Mouse (Mus musculus) duodenum, adult 2 months (tissue): ENCODE data around the gene Csrnp2. TPM values are rescaled to one million over a fixed set of nuclear protein-coding genes. Genes with fewer than 3 reads are reported as not detected.

ENCODE experiments used
- polyA plus RNA-seq: library from polyadenylated mRNA; depleted of rRNA; stranded (reverse); fragments of >200 nt; gene quantifications from 2 replicates; pipeline ENCODE4 v1.2.3, GENCODE M21; 2012; ENCODE audit warnings: low replicate concordance; rRNA removed

Gene Csrnp2
- 0.83 and 1.2 TPM in 2 replicates for polyA plus RNA-seq

DNA sequence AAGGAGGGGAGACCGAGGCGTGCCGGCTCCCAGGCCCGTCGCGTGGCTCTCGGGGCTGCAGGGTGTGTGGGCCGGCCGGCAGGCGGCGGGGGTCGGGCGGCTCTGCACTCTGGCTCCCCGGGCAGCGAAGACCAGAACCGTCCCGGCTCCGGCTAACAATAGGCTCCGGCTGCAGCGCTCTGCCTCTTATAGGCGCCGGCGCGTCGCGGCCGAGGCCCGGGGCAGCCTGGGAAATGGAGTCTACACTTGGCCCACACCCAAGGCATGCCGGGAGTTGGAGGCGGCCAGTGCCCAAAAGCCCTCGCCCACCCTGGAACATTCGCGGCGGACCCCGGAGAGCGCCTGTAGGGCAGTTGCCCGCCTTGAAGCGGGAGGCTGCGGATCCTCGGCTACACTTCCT, at the start of gene Csrnp2:
Csrnp2 (minus strand) TSS at position 387 of the 400 bp plus-strand sequence.

DNA sequence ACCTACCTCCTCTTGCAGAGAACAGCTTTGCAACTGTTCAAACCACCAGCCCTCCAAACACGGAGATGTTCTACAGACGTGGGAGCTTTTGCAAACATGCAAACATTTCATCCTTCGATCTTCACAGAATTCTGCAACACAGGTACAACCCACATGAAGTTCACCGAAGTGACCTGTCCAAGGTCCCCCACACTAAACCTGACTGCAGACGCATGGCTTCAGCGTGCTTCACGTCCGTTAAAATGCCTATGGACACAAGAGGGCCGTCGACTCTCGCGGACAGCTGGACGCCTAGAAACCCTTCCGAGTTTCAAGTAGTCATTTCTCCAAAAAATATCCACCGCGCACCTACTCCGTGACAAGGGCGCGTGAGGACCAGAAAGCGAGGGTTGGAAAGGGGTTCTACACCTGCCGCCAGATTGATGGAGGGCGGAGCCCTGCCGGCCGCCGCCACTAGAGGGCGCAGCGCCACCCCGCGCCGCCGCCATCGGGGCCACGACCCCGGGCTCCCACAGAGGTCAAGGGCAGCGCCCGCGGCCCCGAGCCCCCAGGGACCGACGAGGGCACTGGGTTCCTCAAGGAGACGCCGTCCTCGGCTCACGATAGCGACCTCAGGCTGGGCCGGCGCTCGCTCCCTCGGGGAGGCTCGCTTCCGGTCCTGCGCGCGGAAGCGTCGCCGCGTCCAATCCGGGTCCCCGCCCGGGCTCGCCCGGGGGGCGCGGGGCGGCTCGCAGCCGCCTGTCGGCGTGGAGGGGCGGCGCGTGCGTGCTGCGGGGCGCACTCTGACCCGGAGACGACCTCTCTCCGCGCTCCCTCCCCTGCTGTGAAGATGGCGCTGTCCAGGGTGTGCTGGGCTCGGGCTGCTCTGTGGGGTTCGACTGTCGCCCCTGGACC, 26.7 kb downstream of the Csrnp2 start, which contains the start of gene Letmd1:
Letmd1 (plus strand) TSS at position 729 of the 894 bp plus-strand sequence.

Other genes with a start within 250 kb of the Csrnp2 start
- gene Tmprss12, start 214.7 kb downstream of the Csrnp2 start, polyA plus RNA-seq, result not detected in 2 replicates
- gene Mettl7a1, start 191.3 kb downstream of the Csrnp2 start, polyA plus RNA-seq, result 15.9 and 19.0 TPM in 2 replicates
- gene Mettl7a3, start 160.6 kb downstream of the Csrnp2 start, polyA plus RNA-seq, result not detected in 2 replicates
- gene Methig1, start 142.3 kb downstream of the Csrnp2 start, polyA plus RNA-seq, result not detected in 2 replicates
- gene Mettl7a2, start 142.3 kb downstream of the Csrnp2 start, polyA plus RNA-seq, result not detected in 2 replicates
- gene Higd1c, start 130.9 kb downstream of the Csrnp2 start, polyA plus RNA-seq, result not detected in 2 replicates
- gene Gm5475, start 73.3 kb downstream of the Csrnp2 start, polyA plus RNA-seq, result 0.15 and 0.36 TPM in 2 replicates
- gene Slc11a2, start 70.4 kb downstream of the Csrnp2 start, polyA plus RNA-seq, result 44.9 and 232 TPM in 2 replicates
- gene Letmd1, start 26.5 kb downstream of the Csrnp2 start, polyA plus RNA-seq, result 26.7 and 30.6 TPM in 2 replicates
- 3.0 and 5.2 TPM in 2 replicates for gene Tfcp2, start 56.5 kb upstream of the Csrnp2 start, polyA plus RNA-seq
- 5.4 and 7.8 TPM in 2 replicates for gene Pou6f1, start 104.5 kb upstream of the Csrnp2 start, polyA plus RNA-seq
- gene Dazap2, start 119.9 kb upstream of the Csrnp2 start, polyA plus RNA-seq, result 673 and 965 TPM in 2 replicates
- gene Smagp, start 141.5 kb upstream of the Csrnp2 start, polyA plus RNA-seq, result 211 and 673 TPM in 2 replicates
- gene Bin2, start 174.1 kb upstream of the Csrnp2 start, polyA plus RNA-seq, result 4.1 and 7.8 TPM in 2 replicates
- gene Cela1, start 192.4 kb upstream of the Csrnp2 start, polyA plus RNA-seq, result 28.7 and 3,853 TPM in 2 replicates
- 43.7 and 46.2 TPM in 2 replicates for gene Galnt6, start 233.9 kb upstream of the Csrnp2 start, polyA plus RNA-seq